Mouse (Mus musculus) G1E (cell line): ENCODE data around the gene H2-Ab1. TPM values are rescaled to one million over a fixed set of nuclear protein-coding genes. Genes with fewer than 3 reads are reported as not detected.

ENCODE experiments used
- ATAC-seq: 2 replicates; pipeline ENCODE4 v1.8.0; 2016; ENCODE audit warnings: mild to moderate bottlenecking; ENCODE audit not compliant: insufficient number of reproducible peaks, poor library complexity, low FRiP score, severe bottlenecking; ENCODE audit errors: extremely low read depth
- DNase-seq: peaks from one replicate; pipeline ENCODE4 v3.0.0; 2012; ENCODE audit warnings: low spot score
- H3K27me3 ChIP-seq: 2 replicates; pipeline ENCODE4 v1.6.1; 2012; ENCODE audit warnings: mild to moderate bottlenecking, low read length, inconsistent platforms; ENCODE audit not compliant: insufficient read depth
- H3K36me3 ChIP-seq: replicated peaks from 2 replicates; pipeline ENCODE3; 2012; ENCODE audit warnings: mild to moderate bottlenecking, inconsistent platforms
- H3K4me1 ChIP-seq: 2 replicates; pipeline ENCODE4 v1.6.1; 2012; ENCODE audit warnings: low read depth, low read length, inconsistent platforms, mixed read lengths; ENCODE audit not compliant: insufficient read depth
- H3K4me3 ChIP-seq: 2 replicates; pipeline ENCODE4 v1.5.1; 2012; ENCODE audit warnings: low read depth, mild to moderate bottlenecking, inconsistent platforms, low read length, moderate library complexity, mixed read lengths
- H3K9me3 ChIP-seq: replicated peaks from 2 replicates; pipeline ENCODE4 v1.6.1; 2012; ENCODE audit warnings: inconsistent platforms
- CTCF ChIP-seq: IDR thresholded peaks from 2 replicates; pipeline ENCODE4 v1.5.1; 2012; ENCODE audit warnings: low read depth, low read length, inconsistent platforms, mixed read lengths
- GATA1 ChIP-seq: IDR thresholded peaks from 2 replicates; pipeline ENCODE4 v1.6.1; 2012; ENCODE audit warnings: borderline replicate concordance, low read length, inconsistent platforms, mixed read lengths
- GATA2 ChIP-seq: IDR thresholded peaks from 2 replicates; pipeline ENCODE4 v1.6.1; 2012; ENCODE audit warnings: low read depth, low read length, inconsistent platforms, borderline replicate concordance
- POLR2AphosphoS5 ChIP-seq: IDR thresholded peaks from 2 replicates; pipeline ENCODE4 v1.6.1; 2012; ENCODE audit warnings: low read depth, low read length, inconsistent platforms; ENCODE audit not compliant: insufficient replicate concordance
- TAL1 ChIP-seq: conservative IDR thresholded peaks from 2 replicates; pipeline ENCODE4 v1.6.1; 2012; ENCODE audit warnings: low read depth, low read length, inconsistent platforms, mixed read lengths
- polyA plus RNA-seq: library from polyadenylated mRNA; stranded (reverse); fragments of >175 nt; gene quantifications from 2 replicates; pipeline ENCODE4 v1.2.3, GENCODE M21; 2012
- total RNA-seq, 2 experiments: library from RNA; stranded (forward) in 1 of 2; stranded (reverse) in 1 of 2; fragments of 200-1000 nt in 1 of 2; fragments of >200 nt in 1 of 2; fragmentation: Nextera tagmentation in 1 of 2; gene quantifications; 2 replicates each; pipeline ENCODE4 v1.2.3; 2014 to 2017

The H2-Ab1 gene
- total RNA-seq (2014; fragmentation: Nextera tagmentation) = not detected in 2 replicates
- total RNA-seq (2017) = 0.27 and 0.29 TPM in 2 replicates
- 0.07 and 0.11 TPM in 2 replicates for polyA plus RNA-seq

DNA sequence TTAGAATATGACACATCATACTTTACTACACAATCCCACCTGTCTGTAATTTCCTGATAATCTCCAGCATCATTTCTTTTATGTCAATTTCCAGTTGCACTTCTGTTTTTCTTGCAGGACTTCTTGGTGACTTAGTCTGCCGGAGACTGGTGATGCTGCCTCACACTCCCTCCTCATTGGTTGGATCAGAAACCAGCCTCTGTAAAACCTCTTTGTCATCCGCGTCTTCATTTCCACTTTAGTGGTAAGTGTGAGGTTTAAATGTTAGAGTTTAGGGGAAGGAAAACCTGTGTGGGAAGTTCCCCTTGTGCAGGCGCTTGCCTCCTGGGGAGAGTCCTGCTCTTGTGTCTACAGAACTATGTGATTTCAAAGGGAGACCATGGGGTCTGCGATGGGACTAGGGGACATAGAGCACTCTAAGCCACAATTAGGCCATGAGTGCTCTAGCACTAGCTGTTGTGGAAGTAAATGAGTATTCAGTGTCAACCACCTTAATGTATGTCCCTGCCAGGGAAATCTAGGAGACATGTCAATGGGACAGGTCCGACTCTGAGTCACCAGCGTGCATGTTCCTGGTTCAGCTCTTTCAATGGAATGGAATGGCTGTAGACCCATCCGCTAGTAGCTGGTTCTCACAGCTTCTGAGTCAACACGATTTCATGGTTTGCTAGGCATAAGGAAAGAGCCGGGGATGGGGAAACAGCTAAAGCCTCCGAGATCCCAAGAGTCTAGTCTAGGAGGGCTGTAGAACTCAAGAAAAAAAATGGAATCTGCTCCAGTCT lies at the start of gene H2-Ab1:
Gene H2-Ab1, plus strand, starts transcription at position 96 of the 782 bp plus-strand sequence.
- DNase-seq (no peak), ATAC-seq (no peak)
- Histone ChIP-seq H3K36me3 (no peaks in the 10 kb centered on the region), H3K4me1 (no peaks in the 10 kb centered on the region), H3K27me3 (peaks cover 16% of the 10 kb centered on the region), H3K4me3 (no peak within 1 kb of the TSS), H3K9me3 (no peaks in the 10 kb centered on the region)
- TF ChIP-seq TAL1 = no peak
- no peak for TF ChIP-seq POLR2AphosphoS5
- no peak for TF ChIP-seq GATA1
- no peak for TF ChIP-seq CTCF
- no peak for TF ChIP-seq GATA2

DNA sequence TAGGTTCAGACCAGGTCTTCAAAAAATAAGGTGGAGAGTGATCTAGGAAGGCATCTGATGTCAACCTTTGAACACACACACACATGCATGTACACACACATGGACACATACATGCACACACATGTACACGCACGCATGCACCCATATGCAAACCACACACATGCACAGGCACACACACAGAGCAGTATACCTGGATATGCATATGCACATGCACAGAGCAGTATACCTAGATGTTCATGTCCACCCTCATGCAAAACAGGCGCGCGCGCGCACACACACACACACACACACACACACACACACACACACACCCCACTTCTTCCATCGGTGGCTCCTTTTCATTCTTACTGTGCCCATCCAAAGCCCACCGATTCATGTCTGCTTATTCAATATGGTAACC lies 49.6 kb upstream of the H2-Ab1 start:
- Histone ChIP-seq H3K36me3 (peaks cover 55% of the 10 kb centered on the region), H3K4me3 (no peak overlapping the region), H3K9me3 (peaks cover 3% of the 10 kb centered on the region), H3K27me3 (peaks cover 2% of the 10 kb centered on the region; the same call in 1 of the 2 replicates), H3K4me1 (peaks cover 73% of the 10 kb centered on the region)
- TF ChIP-seq GATA1 = no peak
- no peak for TF ChIP-seq CTCF
- TF ChIP-seq GATA2 = no peak
- TF ChIP-seq TAL1 = no peak
- TF ChIP-seq POLR2AphosphoS5 = no peak
- ATAC-seq = no peak
- no peak for DNase-seq

DNA sequence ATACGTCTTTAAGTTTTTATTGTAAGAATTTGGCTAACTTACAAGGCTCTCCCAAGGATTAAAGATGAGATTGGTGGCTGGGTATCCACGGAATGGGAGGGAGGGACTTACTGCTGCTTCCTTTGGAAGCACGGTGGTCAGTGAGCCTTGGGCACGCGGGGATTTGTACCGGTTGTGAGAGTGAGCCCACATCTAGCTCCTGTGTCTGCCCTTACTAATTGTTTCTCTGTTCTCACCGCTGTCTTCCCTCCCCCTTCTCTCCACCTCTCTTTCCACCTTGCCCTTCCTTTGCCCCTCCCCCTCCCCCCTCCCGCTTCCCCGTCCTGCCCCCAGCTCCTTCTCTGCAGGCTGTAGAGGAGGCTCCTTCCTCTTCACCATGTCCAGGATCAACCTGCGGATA lies 49.1 kb upstream of the H2-Ab1 start:
- Histone ChIP-seq H3K4me1 (peaks cover 73% of the 10 kb centered on the region), H3K9me3 (peaks cover 3% of the 10 kb centered on the region), H3K4me3 (no peak overlapping the region; the same call in 1 of the 2 replicates), H3K27me3 (no peaks in the 10 kb centered on the region), H3K36me3 (peaks cover 60% of the 10 kb centered on the region)
- DNase-seq (no peak), ATAC-seq (no peak)
- TF ChIP-seq GATA1 = no peak
- no peak for TF ChIP-seq GATA2
- TF ChIP-seq CTCF = no peak
- TF ChIP-seq TAL1 = no peak
- TF ChIP-seq POLR2AphosphoS5 = no peak

DNA sequence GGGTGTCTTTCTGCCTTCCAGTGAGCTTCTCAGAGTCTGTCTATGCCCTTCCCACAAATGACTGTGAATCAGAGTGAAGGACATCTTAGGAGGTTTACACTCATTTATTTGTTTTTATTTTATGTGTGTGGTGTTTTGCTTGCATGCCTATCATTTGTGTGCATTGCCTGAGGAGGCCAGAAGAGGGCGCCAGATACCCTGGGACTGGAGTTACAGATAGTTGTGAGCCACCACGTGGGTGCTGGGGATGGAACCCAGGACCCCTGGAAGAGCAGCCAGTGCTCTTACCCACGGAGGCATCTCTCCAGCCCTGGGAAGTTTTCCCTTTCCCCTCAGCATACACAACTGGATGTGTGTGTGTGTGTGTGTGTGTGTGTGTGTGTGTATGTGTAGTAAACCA lies 47.8 kb upstream of the H2-Ab1 start:
- no peak for DNase-seq
- Histone ChIP-seq H3K9me3 (peaks cover 3% of the 10 kb centered on the region), H3K4me3 (no peak overlapping the region), H3K36me3 (peaks cover 72% of the 10 kb centered on the region), H3K4me1 (peaks cover 79% of the 10 kb centered on the region), H3K27me3 (no peaks in the 10 kb centered on the region)
- TF ChIP-seq GATA1 (no peak), GATA2 (no peak), POLR2AphosphoS5 (no peak), TAL1 (no peak), CTCF (no peak)
- no peak for ATAC-seq

DNA sequence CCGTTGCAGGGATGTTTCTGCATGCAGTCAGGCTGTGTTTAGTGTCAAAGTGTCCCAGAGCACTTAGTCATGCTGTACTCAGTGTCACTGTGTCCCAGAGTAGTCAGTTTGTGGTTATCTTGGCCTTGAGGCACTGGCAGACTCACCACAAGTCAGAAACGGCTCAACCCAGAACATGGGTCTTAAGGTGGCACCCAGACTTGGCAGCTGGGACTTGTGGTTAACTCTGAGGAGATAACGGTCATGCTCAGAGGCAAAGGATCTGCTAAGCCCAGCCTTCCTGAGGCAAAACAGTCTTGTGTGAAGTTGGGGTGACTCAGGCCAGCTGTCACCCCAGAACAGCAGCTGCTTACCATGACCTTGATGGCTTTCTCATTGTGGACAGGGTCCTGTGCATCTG lies 46.9 kb upstream of the H2-Ab1 start:
- Histone ChIP-seq H3K9me3 (peaks cover 3% of the 10 kb centered on the region), H3K27me3 (no peaks in the 10 kb centered on the region), H3K4me3 (peak overlapping the region; percentile 47; the same call in 1 of the 2 replicates), H3K36me3 (peaks cover 77% of the 10 kb centered on the region), H3K4me1 (peaks cover 72% of the 10 kb centered on the region)
- DNase-seq (peak; percentile 74), ATAC-seq (peak; percentile 91)
- TF ChIP-seq TAL1 (peak; percentile 70), POLR2AphosphoS5 (no peak), GATA1 (no peak), CTCF (no peak), GATA2 (no peak)

DNA sequence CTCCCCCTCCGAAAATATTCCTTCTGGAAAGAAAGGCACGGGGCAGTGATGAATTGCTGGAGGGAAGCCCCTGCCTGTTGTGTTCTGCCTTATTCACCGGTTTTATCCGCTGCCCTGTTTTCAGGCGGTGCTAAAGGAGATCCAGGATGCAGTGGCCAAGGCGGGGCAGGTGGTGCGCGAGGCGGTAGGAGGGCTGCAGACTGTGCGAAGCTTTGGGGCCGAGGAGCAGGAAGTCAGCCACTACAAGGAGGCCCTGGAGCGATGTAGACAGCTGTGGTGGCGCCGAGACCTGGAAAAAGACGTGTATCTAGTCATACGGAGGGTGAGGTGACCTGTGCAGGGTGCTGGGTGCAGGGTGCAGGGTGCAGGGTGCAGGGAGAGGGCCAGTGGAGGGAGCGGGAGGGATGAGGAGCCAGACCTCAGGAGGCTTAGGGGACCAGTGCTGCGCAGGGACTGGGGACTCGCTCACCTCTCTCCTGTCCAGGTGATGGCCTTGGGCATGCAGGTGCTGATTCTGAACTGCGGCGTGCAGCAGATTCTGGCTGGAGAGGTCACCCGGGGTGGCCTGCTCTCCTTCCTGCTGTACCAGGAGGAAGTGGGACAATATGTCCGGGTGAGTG lies 45.6 kb upstream of the H2-Ab1 start:
- peaks cover 79% of the 10 kb centered on the region for H3K36me3 ChIP-seq
- H3K27me3 ChIP-seq = no peaks in the 10 kb centered on the region
- ATAC-seq (no peak), DNase-seq (no peak)
- peak overlapping the region; percentile 50; the same call in 1 of the 2 replicates for H3K4me3 ChIP-seq
- TF ChIP-seq TAL1 = no peak
- peaks cover 64% of the 10 kb centered on the region for H3K4me1 ChIP-seq
- peaks cover 3% of the 10 kb centered on the region for H3K9me3 ChIP-seq
